Mouse (Mus musculus) liver, embryonic 16.5 days (tissue): Measurements from ENCODE around the gene Snx13. TPM values are rescaled to one million over a fixed set of nuclear protein-coding genes. Genes with fewer than 3 reads are reported as not detected.

Experiments
- ATAC-seq: fragments of 200-750 bp; cut with Nextera tagmentation; 2 replicates; pipeline ENCODE4 v1.8.0; 2017; ENCODE audit warnings: low read depth, mild to moderate bottlenecking, moderate number of reproducible peaks, moderate library complexity
- H3K27ac ChIP-seq: fragments of 300-500 bp; sonication (generic); 2 replicates; pipeline ENCODE4 v1.5.1; 2014; ENCODE audit warnings: mild to moderate bottlenecking, low read length
- H3K27me3 ChIP-seq: fragments of 300-500 bp; sonication (generic); 2 replicates; pipeline ENCODE4 v1.6.1; 2014; ENCODE audit warnings: low read depth, low read length, mixed read lengths; ENCODE audit not compliant: control insufficient read depth, insufficient read depth
- H3K36me3 ChIP-seq: fragments of 300-500 bp; sonication (generic); 2 replicates; pipeline ENCODE4 v1.6.1; 2014; ENCODE audit warnings: mild to moderate bottlenecking; ENCODE audit not compliant: control insufficient read depth, insufficient read depth
- H3K4me1 ChIP-seq: fragments of 300-500 bp; sonication (generic); 2 replicates; pipeline ENCODE4 v1.6.1; 2014; ENCODE audit warnings: low read depth, low read length, mixed read lengths; ENCODE audit not compliant: control insufficient read depth
- H3K4me2 ChIP-seq: fragments of 300-500 bp; sonication (generic); 2 replicates; pipeline ENCODE4 v1.6.1; 2014; ENCODE audit warnings: low read depth, low read length, mixed read lengths
- H3K4me3 ChIP-seq: fragments of 300-500 bp; sonication (generic); 2 replicates; pipeline ENCODE4 v1.5.1; 2014; ENCODE audit warnings: low read depth, mild to moderate bottlenecking, low read length
- H3K9ac ChIP-seq: fragments of 300-500 bp; sonication (generic); 2 replicates; pipeline ENCODE4 v1.6.1; 2014; ENCODE audit warnings: low read depth, low read length
- H3K9me3 ChIP-seq: fragments of 300-500 bp; sonication (generic); replicated peaks from 2 replicates; pipeline ENCODE4 v1.6.1; 2016; ENCODE audit warnings: low read length; ENCODE audit not compliant: control insufficient read depth
- WGBS: fragments of 180-500 bp; shearing (Covaris S2); extraction: QIAGEN DNeasy Blood & Tissue Kit; methylation state at CpG from one replicate; pipeline ENCODE4 v1.1.7; 2014; ENCODE audit not compliant: insufficient replicate concordance; 5-methylcytosine and 5-hydroxymethylcytosine counted together
- polyA plus RNA-seq: library from polyadenylated mRNA; unstranded; fragments of >200 nt; fragmentation: Nextera tagmentation; extraction: Ambion mirVana; gene quantifications from 2 replicates; pipeline ENCODE4 v1.2.1, GENCODE M21; 2015

The Snx13 gene
- polyA plus RNA-seq, 1 experiment from 2014 or later, result 8.6 TPM

DNA sequence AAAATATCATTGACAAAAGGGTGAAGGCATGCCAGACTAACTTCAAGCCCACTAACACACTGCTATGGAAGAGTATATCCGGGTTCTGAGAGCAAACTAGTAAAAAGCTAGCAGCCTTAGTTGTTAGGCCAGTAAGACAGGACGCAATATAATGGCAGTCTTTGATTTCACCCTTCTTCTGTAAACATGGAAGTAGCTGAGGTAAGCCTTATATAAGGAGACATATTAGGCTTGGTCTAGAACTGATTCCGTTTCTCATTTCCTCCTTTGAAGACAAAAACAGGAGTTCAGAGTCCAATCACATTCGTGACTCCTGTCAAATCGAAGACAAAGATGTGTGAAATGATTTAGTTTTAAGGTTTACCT, 7.4 kb upstream of the Snx13 start:
- Histone ChIP-seq H3K4me3 (no peak overlapping the region), H3K36me3 (no peaks in the 10 kb centered on the region), H3K27me3 (no peaks in the 10 kb centered on the region), H3K9ac (no peak overlapping the region), H3K4me1 (no peaks in the 10 kb centered on the region), H3K4me2 (no peak overlapping the region), H3K9me3 (no peaks in the 10 kb centered on the region), H3K27ac (peak overlapping the region; percentile 31; the same call in 1 of the 2 replicates)
- no peak for ATAC-seq
- WGBS, result 49% methylated on average over 5 of the region's 5 CpGs

DNA sequence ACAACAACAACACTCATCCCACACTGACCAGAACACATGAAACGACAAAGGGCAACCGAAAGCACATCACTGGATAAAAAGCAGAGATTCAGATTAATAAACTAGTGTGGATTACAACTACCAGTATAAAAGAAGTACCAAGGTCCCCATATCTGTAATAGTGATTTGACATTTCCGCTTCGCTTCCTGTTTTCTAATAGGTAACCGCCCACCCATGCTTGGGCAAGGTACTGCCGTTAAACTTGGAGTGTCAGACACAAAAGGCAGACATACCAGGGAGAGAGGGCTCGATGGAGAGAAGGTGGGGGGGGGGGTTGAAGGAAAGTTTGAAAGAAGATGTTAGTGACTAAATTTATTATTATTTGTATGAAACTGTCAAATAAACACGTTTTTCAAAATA, 5.0 kb upstream of the Snx13 start:
- H3K27ac ChIP-seq, result no peak overlapping the region
- H3K4me2 ChIP-seq, result no peak overlapping the region
- no peak overlapping the region for H3K4me3 ChIP-seq
- WGBS, result 48% methylated on average over 8 of the region's 8 CpGs
- H3K27me3 ChIP-seq, result no peaks in the 10 kb centered on the region
- H3K4me1 ChIP-seq, result peaks cover 2% of the 10 kb centered on the region; the same call in 1 of the 2 replicates
- no peaks in the 10 kb centered on the region for H3K36me3 ChIP-seq
- no peaks in the 10 kb centered on the region for H3K9me3 ChIP-seq
- ATAC-seq, result no peak
- H3K9ac ChIP-seq, result no peak overlapping the region

DNA sequence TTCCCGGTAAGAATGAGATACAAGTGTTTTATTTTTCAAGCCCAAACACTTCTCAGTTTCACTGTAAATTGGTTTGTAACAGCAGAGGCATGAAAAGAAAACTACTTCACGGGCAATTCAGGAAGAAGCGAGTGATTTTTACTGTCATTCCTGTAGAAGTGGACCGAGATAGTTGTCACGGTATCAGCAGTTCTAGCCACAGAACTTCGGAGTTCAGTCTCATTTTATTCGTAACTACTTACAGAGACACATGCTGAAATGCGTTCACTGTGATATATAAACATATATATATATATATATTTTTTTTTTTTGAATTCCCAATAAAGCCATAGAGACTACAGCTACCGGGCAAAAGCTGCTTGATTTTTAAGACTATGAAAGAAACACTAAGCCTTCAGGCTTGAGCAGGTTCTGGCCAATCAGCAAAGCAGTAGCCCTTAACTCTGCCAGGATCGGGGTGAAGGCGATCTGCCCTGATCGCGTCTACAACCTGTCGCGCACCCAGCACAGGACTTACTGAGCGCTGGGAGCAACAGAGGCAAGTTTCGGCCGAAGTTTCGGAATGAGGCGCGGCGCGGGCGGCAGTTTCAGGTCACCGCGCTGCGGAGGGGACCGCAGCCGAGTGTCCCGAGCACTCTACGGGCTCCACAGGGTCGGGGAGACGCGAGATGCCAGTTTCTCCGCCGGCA, 532 bp upstream of the Snx13 start:
- no peaks in the 10 kb centered on the region for H3K27me3 ChIP-seq
- H3K4me3 ChIP-seq, result peak overlapping the region; percentile 94
- no peaks in the 10 kb centered on the region for H3K36me3 ChIP-seq
- H3K9me3 ChIP-seq, result no peaks in the 10 kb centered on the region
- peak overlapping the region; percentile 72 for H3K4me2 ChIP-seq
- ATAC-seq, result peak; percentile 62
- H3K4me1 ChIP-seq, result peaks cover 11% of the 10 kb centered on the region
- WGBS, result under 1% methylated on average over 36 of the region's 36 CpGs
- peak overlapping the region; percentile 96 for H3K27ac ChIP-seq
- peak overlapping the region; percentile 97 for H3K9ac ChIP-seq

DNA sequence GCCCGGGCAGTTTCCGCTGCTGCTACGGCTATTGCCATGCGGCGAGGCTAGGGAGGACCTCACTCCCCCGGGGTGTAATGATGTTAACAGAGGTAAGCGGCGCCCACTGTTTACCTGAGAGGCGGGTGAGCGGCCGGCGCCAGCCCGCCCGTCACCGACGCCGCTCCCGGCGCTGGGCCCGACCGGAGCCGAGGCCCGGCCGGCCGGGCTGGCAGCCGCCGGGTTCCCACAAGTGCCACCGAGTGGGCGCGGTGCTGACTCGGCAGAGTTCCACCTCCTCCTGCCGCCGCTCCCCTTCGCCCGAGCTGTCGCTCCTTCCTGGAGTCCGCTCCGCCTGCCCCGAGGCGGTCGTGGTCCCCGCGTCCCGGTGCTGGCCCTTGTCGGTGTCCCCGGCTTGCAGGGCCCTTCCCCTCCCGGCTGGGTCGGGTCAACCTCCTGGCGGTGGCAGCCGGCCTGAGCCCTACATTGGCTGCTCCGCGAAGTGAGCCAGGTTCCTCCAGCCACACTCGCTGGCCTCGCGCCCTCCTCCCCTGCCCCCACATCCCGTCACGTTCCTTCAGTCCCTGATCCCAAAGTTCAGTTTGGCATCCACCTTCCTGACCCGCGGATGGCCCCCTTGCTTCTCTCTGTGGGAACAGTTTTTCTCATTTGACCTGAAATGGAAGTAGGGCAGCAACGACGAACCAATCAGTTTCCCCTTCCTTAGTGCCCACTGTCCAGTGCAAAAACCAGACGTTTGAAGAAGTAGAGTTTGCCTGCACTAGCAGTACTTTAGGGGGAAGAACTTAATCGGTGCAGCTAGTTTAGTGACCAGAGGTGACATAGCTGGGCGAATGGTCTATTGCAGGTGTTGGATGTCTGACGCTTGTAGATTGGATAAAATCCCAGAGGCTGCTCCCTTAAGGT, 587 bp downstream of the Snx13 start:
- Histone ChIP-seq H3K9me3 (no peaks in the 10 kb centered on the region), H3K4me3 (peak overlapping the region; percentile 94), H3K9ac (peak overlapping the region; percentile 97), H3K27ac (peak overlapping the region; percentile 96), H3K36me3 (no peaks in the 10 kb centered on the region), H3K4me1 (peaks cover 11% of the 10 kb centered on the region), H3K4me2 (peak overlapping the region; percentile 72), H3K27me3 (no peaks in the 10 kb centered on the region)
- WGBS, result under 1% methylated on average over 56 of the region's 65 CpGs
- peak; percentile 69 for ATAC-seq

DNA sequence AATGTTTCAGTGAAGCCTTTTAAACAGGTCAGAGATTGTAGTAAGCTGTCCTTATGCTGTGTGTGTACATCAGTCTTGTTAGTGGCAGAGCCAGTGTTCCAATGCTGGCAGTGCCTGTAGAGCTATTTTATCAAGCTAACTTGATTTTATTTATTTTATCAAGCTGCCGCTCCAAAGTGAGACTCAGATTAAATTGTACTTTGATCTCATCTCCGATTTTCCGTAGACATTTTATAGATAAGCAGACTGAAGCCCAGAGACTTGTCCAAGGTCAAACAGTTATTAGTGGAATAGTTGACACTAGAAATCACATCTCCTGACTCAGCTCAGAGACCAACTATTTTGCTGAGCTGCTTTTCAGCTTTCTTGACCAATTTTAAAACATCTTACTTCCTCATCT, 1.9 kb downstream of the Snx13 start:
- Histone ChIP-seq H3K27ac (no peak overlapping the region), H3K36me3 (no peaks in the 10 kb centered on the region), H3K27me3 (no peaks in the 10 kb centered on the region), H3K4me3 (no peak overlapping the region), H3K4me1 (peaks cover 11% of the 10 kb centered on the region), H3K9me3 (no peaks in the 10 kb centered on the region), H3K4me2 (no peak overlapping the region; the same call in 1 of the 2 replicates), H3K9ac (no peak overlapping the region)
- WGBS, result 62% methylated on average over 3 of the region's 3 CpGs
- no peak for ATAC-seq

DNA sequence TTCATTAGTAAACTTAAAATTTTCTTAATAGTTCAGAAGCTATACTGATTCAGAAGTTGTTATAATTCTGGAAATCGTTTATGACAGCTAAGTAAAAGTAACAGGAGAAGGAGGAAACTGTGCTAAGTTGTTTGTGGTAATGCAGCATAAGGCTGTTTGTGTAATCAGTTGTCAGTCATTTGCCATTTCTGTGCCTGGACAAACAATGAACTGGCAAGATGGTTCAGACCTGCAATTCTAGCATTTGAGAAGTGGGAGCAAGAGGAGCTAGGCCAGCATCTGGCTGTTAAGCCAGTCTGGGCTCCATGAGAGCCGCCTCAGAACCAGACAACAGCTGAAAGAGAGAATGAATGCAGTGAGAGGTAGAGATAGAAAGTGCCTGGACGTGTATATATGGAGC, 3.5 kb downstream of the Snx13 start:
- WGBS, result 51% methylated on average over 3 of the region's 3 CpGs
- ATAC-seq, result no peak
- Histone ChIP-seq H3K9me3 (no peaks in the 10 kb centered on the region), H3K36me3 (no peaks in the 10 kb centered on the region), H3K4me1 (peaks cover 9% of the 10 kb centered on the region), H3K4me3 (no peak overlapping the region), H3K4me2 (no peak overlapping the region), H3K9ac (no peak overlapping the region), H3K27me3 (no peaks in the 10 kb centered on the region), H3K27ac (no peak overlapping the region)

DNA sequence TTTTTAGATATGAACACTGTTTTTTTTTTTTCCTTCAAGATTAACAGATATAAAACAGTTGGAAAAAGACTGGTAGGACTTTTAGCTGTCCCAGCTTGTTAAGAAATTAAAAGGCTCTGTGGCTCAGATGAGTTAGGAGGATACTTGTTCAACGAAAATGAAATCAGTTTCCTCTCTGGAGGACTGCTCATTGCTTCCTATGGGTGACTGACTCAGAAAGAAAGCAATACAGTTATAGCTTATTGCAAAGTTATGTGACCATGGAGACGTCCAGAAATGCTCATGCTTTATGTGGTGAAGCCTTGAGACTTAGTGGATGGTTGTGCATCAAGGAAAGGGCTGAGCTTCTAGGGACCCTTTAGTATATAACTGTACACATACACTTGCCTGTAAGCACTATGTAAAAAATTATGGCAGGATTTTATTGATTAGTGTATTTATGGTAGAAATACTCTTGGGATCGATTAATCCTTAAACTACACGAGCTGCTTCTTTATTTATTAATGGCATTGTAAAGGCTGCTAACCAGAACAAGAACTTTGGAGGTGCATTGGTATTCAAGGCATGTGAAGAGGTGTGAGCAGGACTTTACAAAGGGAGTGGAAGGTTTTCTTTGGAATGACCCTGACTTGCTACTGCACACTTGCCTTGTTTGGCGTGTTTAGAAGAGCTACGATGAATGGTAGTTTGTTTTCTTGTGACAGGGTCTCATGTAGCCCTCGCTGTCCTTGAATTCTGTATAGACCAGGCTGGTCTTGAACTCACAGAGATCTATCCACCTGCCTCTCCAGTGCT, 4.2 kb downstream of the Snx13 start:
- H3K36me3 ChIP-seq, result no peaks in the 10 kb centered on the region
- peaks cover 8% of the 10 kb centered on the region for H3K4me1 ChIP-seq
- H3K9me3 ChIP-seq, result no peaks in the 10 kb centered on the region
- no peak for ATAC-seq
- H3K27ac ChIP-seq, result no peak overlapping the region
- 68% methylated on average over 7 of the region's 7 CpGs for WGBS
- no peak overlapping the region for H3K9ac ChIP-seq
- H3K4me2 ChIP-seq, result no peak overlapping the region
- H3K4me3 ChIP-seq, result no peak overlapping the region
- H3K27me3 ChIP-seq, result no peaks in the 10 kb centered on the region

DNA sequence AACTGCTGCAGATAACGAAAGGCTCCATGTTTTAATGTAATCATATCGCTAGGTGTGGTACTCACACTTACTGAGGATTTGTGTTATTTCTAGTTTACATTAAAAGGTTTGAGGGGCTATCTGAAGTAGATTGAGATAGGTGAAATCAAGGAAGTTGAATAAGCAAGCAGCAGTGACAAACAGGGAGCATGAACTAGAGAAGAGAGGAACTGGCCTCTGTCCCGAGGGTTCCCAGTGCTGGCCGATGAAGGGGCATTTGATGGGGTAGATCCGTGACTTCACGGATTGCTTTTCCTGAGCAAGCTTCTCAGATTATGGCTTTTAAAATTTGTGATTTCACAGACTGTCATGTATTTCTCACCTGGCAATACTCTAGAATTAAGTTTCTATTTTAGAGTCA, 7.4 kb downstream of the Snx13 start:
- H3K4me2 ChIP-seq, result no peak overlapping the region
- H3K27me3 ChIP-seq, result no peaks in the 10 kb centered on the region
- no peaks in the 10 kb centered on the region for H3K36me3 ChIP-seq
- no peak overlapping the region for H3K4me3 ChIP-seq
- no peak for ATAC-seq
- H3K4me1 ChIP-seq, result peaks cover 3% of the 10 kb centered on the region
- H3K9me3 ChIP-seq, result no peaks in the 10 kb centered on the region
- WGBS, result 64% methylated on average over 6 of the region's 6 CpGs
- no peak overlapping the region for H3K27ac ChIP-seq
- H3K9ac ChIP-seq, result no peak overlapping the region
